Mouse (Mus musculus) hematopoietic stem cell, adult 5-6 weeks (primary cell): ENCODE measurements at regions not wholly inside any gene's neighbourhood (a gene's known extent, or its start where the extent isn't known, plus 50 kb on each side); places are given as distances from the start of the nearest gene placed in this dataset.

Experiments
- ATAC-seq, 2 experiments: fragments of 125-278 bp in 1 of 2; replicated peaks in 1 of 2; 2 replicates each; pipeline ENCODE4 v1.8.0; 2016 to 2017; ENCODE audit warnings: inconsistent platforms in 2 of 2, mild to moderate bottlenecking in 2 of 2, moderate number of reproducible peaks in 2 of 2, low read depth in 1 of 2, moderate TSS enrichment in 1 of 2; ENCODE audit not compliant: low FRiP score in 2 of 2, poor library complexity in 2 of 2, severe bottlenecking in 2 of 2, insufficient read depth in 1 of 2, low TSS enrichment in 1 of 2

DNA sequence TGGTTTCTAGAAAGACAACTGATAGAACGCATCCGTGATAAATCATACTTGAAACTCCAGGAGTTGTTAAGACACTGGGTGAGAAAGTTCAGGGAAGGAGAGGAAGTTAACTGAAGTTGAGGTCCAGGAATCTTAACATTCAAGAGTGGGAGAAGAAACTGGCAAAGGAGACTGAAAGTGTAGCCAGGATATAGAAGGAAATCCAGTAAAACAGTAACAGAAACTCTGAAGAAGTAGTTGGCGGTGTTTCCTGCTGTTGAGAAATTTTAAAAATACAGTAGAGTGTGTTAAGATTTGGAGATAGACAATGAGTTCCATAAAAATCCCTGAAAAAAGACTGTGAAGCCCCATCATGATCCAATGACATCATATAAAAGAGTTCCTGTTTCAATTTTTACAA lies 2154.3 kb upstream of the Lrrc6 start:
- ATAC-seq = no peak

DNA sequence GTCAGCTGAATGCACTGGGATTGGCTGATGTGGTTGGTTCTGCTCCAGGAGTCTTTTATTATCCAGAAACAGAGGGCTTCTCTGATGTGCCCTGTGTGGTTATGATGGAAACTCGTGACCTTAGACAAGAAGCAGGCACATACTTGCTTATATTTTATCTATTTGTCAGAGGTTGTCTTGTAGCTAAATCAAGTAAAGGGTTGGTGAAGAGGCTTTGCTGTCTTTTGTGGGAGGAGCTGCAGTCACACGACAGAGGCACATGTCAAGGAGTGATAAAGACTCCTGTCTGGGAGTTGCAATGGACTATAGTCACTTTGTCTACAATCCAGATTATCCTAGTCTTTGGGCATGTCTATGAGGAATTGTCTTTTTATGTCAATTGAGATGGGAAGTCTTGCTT lies 2149.9 kb upstream of the Lrrc6 start:
- ATAC-seq = no peak

DNA sequence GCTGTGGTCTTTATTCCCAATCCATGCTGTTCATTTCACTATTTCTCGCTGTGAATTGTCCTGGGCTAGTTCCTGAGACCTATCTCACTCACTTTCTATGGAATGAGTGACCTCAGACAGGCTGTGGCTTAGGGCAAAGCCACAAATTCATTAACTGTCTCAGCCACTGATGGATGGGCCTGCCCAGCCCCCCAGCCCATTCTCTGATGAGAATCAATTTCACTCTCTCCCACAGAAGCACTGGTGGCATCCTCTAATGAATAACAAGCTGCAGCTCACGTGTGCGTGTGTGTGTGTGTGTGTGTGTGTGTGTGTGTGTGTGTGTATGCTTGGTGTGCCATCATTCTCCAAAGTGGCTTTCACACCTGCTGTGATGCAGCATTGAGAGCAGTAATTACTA lies 2149.3 kb upstream of the Lrrc6 start:
- ATAC-seq = no peak

DNA sequence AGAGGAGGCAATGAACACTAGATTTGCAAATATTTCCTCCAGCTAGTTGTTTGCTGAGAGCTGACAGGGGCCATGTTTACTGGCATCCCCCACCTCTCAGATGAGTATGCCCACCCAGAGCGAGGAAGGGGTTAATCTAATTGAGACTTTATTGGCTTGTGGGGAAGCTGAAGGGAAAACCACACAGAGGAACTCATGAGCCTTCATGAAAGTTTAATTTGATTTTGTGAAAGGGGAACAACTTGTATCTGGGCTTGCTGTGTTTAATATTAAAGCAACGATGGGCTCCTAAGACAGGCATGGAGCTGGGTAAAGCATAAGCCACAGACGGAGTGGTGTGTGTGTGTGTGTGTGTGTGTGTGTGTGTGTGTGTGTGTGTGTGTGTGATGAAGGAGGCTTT lies 2146.2 kb upstream of the Lrrc6 start:
- peak; percentile 73 to 77 for ATAC-seq

DNA sequence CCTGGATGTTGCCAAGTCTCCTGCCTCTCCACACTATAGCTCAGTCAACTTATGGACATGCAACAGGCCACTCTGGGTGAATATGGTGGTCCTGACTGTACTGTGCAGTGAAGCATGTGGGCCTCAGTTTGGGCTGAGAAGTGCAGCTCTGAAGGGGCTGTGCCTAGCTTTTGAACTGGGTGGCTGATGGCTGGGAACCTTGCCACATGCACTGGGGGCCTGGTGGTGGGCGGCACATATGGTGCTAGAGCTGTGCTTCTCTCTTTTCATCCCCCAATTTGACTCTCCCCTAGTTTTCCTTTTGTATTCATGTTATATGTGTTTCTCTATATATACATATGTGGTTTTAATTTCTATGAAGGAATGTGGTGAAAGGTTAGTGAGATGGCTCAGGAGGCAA lies 2144.2 kb upstream of the Lrrc6 start:
- no peak for ATAC-seq

DNA sequence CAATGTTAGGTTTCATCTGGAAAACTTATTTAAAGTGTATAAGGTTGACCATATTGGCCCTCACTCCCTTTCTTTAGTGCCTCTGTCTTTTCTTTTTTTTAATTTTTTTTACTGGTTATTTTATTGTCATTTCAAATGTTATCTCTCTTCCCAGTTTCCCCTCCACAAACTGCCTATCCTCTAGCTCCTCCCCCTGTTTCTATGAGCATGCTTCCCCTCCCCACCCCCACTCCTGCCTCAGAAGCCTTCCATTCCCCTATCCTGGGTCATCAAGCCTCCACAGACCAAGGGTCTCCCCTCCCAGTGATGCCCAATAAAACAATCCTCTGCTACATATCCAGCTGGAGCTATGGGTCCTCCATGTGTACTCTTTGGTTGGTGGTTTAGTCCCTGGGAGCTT lies 2134.9 kb upstream of the Lrrc6 start:
- ATAC-seq = no peak

DNA sequence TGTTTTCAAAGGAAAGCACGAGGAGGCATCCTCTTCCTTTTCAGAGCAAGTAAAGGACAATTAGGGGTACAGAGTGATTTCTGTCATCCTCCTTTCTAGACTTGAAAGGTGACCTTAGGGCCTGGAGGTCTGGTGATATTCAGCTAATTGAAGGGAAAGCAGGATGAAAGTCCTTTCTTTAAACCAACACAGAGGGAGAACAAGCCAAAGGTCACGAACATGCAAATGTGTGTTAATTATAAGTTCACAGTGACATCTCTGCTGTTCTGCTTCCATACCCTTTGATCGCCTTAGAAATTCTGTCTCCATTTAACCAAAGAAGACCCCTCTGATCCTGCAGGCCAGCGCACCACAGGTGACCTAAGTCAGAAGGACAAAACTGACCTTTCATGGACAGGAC lies 2126.3 kb upstream of the Lrrc6 start:
- ATAC-seq = no peak

DNA sequence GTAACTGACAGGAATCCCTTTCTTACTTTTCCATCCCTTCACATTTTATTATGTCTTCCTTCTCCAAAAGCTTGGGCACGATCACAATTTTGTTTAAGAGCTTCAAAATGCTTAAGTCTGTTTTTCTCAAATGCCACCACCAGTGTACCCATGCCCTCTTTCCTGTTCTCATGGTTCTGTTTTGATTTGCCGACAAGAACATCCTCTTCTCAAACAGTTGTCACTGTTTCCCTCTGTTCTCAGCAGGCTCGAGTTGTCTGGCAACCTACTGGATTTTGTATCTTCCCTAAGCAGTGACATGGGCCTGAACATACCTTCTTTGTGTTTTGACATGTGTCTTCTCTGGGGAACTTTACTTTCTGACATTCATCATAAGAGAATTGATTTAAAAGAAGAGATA lies 2124.1 kb upstream of the Lrrc6 start:
- no peak for ATAC-seq

DNA sequence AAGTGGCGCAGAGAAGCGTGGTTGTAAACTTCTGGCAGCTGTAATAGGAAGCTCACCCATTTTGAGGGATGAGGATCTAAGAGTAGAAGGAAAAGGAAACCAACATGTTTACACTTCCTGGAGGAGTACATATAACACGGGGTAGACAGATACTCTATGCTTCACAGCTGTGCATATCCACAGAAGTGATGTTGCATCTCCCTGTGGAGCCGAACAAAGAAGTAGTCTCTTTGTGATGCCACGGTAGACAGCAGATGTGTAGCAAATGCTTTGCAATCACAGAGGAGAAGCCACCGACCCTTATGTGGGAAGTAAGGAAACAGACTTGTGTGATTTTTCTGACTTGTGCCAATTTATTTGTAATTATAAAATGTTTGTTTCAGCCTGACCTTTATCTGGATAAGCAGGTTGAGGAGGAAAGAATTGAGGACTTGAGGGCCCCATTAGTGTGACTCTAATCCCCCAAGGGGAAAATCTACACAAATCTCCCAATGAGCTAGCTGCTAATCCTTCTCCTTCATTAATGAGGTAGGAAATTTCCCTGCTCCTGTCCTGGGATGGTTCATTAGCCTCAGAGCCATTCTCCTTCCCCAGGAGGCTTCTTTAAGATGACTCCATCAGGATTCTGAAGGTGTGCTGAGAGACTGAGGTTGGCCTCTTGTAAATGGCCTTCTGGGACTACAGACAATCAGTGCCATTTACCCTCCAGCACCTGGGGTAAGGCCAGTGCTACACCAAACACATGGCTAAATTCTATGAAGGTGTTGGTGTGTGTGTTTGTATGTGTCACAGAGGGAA lies 2119.9 kb upstream of the Lrrc6 start:
- ATAC-seq = no peak

DNA sequence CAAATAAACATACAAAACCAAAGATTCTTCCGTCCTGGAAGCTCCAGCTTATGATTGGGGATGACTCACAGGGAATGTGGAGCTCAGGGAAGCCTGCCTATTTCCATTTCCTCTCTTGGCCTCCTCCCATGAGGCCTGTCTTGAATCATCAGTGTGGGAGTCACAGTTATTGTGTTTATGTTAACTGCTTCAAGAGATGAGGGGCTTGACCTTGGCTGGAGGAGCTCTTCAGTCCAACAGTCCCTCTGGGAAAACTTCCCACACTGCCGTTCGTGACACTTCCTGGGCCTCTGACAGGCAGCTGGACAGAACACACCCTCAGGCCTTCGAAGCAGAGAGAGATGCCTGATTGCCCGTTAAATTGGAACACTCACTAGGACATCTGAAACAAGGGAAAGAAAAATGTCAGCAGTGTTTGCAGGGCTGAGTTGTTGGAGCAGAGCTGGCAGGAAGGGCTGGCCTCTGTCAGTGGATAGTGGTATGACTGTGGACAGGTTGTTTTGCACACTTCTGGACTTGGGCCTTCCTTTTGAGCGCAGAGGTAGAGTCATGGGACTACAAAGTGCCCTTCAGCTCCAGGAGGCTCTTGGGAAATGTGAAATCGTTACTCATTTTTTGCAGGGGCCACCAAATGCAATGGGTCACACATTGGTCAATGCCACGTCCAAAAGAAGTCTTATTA lies 2105.5 kb upstream of the Lrrc6 start:
- no peak for ATAC-seq

DNA sequence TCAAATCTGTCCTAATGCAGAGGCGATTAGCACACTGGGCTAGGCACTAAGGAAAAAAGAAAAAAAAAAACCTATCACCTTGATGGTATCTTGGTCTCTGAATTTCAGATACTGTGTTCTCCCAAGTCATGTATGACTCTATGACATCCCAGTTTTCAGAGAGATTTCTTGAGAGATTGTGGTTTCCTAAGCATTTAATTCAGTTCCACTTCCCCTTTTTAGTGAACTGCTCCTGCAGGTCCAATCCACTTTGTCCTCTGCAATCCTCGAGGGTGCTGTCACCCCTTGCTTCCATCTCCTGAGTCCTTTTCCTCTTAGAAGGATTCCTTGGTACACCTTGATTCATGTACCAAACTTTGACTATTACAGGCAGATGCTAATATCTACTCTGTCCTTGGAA lies 2104.8 kb upstream of the Lrrc6 start:
- ATAC-seq = peak; percentile 36 to 69; a peak in 3 of 4 replicates

DNA sequence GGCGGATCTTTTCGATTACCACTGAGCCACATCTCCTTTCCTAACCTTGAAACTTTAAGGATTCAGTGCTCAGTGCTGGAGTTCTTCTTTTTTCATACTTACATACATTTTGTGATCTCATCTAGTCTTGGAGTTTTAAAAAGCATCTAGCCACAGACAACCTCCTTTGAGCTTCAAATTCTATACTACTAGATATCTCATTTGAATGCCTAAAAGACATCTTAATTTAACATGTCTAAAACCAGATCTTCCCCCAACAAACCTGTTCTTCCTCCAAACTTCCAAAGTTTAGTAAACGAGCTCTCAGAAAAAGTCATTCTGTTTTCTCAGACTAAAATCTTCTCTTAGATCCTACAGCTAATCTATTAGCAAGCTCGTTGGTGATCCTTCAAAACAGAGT lies 2081.5 kb upstream of the Lrrc6 start:
- no peak for ATAC-seq

DNA sequence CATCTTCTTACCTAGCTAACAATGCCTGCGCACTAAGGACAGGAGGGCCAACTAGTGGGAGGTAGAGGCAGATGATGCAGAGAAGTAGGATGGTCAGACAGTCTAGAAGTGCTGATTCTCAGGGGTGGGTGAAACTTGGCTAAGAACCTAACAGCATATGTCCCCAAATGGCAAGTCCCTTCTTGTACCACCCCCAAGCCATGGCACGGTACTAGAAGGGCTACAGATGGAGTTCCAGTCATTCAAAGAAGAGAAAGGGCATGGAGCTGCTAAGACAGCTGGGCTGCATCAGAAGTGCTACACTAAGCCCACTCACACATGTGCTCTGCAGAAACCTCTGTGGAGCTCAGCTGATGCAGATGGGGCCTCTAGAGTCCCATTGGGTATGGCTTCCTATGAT lies 2078.8 kb upstream of the Lrrc6 start:
- ATAC-seq = no peak

DNA sequence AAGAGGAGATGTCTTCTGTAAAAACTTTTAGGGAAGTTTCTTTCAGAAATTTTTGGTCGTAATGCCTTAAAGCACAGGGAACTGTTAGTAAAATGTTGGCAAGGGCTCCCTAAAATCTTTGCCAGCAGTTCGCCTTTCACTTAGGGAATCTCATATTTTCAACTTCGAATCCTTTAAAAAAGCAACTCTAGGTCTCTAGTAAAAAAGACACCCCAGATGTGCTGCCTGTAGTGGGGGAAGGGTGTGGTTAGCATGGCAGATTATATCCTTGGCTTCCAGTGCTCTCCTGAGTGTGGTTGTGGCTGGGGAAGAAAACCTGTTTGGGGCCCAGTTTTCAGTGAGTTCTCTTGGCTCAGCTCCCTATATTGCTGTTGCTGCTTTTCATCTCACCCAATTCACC lies 2059.9 kb upstream of the Lrrc6 start:
- ATAC-seq = no peak

DNA sequence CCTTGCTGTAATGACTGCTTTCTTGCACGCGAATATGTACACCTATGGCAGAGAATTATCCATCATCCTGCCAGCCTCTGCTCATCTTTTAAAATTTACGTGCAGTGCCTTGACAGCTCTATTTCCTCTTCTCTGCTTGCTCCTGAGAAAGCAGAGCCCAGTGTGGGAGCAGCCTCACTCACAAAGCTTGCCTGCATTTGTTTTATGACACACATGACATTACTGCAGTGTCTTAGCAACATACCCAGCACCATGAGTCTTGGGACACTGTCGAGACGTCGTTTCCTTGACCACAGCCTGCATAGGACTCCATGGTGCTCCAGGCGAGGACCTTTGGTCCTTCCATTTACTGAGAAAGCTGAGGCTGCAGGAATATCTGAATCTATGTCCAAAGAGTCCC lies 2055.4 kb upstream of the Lrrc6 start:
- no peak for ATAC-seq

DNA sequence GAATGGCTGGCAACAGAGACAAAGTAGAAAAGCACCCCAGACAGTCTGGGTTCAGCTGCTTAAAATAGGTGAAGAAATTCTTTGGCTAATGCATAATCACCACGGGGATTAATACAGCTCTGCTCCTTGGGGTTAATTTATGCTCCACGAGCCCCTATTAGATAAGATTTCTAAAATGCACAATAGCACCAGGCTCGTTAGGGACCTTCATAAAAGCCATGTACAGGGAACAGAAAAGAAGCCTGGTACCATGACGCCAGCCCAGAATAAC lies 2035.3 kb upstream of the Lrrc6 start:
- no peak for ATAC-seq

DNA sequence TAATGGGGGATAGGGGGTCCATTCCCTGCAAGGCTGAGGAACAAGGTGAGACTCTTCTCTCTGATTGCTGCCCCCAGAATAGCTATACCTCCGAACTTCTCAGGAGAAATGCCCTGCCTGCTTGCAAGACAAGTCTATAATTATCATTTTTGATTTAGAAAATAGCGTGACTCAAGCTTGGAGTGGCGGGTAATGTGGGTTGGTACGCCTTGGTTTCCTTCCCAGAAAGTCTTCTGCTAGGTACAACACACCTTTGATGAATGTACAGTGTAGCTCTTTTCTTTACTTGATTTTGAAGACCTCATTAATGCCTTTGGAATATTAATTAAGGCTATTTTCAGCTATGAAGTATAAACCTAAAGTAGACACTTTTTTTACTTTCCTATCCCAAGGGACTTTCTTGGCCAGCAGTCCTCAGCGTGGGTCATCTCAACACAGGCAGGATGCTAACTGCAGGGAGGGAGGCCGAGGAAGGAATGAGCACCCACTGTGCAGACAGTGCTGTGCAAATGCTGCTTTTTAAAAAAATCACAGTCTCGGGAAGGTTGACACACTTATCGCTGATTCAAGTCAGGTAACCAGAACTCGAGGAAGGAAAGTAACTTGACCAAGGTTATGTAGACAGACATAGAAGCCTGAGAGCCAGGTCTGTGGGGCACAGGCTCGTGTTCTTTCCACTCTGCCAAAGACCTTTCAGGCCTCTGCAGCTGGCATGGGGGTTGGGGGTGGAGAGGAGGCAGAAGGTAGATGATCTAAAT lies 2034.8 kb upstream of the Lrrc6 start:
- ATAC-seq = no peak

DNA sequence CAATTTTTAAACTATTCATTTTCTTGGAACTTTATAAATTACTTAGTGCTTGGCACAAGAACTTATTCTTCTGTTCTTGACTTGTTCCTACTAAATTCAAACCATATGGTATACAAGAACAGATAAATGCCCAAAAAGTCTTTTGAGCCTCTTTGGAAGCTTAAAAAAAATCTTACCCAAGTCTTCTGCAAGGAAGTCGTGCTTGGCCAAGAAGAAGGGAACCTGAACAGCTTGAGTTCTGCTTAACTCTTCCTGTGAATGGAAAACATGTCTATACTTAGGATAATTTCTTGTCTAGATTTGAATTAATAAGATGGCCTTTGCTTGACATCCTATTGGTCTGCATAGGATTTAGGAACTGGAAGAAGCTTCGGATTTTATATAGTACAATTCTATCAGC lies 2020.0 kb upstream of the Lrrc6 start:
- no peak for ATAC-seq

DNA sequence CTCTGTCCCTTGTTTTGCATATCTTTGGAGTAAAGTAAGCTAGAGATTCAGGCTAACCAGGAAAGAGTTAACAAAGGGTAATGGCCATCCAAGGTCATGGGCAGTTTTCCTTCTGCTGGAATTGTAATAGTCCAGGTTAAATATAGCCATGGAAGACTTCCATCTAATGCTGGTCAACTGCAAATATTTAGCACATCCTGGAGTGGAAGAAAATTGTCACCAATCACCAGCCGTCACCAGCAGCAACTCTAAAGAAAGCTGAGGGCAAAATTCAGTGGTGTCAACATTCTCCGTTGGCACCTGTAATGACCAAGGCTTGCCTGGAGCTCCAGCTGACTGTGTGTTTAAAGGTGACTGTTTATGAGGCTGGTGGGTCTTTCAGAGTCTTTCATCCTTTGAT lies 2011.7 kb upstream of the Lrrc6 start:
- ATAC-seq = no peak
